Mouse (Mus musculus) adrenal gland, adult 8-10 months (tissue): ENCODE measurements around the gene Pdlim5. TPM values are rescaled to one million over a fixed set of nuclear protein-coding genes. Genes with fewer than 3 reads are reported as not detected.

Experiments
- DNase-seq: peaks from one replicate; pipeline ENCODE4 v3.0.0; 2022
- total RNA-seq, 4 experiments: library from RNA; stranded (reverse); gene quantifications; 2 replicates each; pipeline ENCODE4 v1.2.4; 2022

The Pdlim5 gene
- total RNA-seq, 4 experiments from 2014 or later: 40.7 to 88.6 (median 54.4) TPM

DNA sequence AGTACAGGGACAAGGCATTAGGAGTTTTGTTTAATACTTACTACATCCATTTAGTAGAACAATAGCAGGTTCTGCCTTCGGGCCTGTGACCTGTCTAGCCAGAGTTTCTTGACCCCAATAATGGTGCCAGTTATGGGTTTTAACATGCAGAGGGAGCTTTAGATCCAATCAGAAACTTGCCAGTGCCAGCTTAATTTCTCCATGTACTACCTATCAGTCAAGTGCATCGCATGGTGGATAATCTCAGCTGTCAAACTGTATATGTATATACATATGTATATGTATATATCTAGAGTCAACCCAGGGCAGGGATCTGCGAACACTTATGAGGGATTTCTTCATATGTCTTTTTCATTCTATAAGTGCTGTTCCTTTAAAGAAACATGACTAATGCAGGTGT lies 61.0 kb downstream of the Pdlim5 start:
- no peak for DNase-seq

DNA sequence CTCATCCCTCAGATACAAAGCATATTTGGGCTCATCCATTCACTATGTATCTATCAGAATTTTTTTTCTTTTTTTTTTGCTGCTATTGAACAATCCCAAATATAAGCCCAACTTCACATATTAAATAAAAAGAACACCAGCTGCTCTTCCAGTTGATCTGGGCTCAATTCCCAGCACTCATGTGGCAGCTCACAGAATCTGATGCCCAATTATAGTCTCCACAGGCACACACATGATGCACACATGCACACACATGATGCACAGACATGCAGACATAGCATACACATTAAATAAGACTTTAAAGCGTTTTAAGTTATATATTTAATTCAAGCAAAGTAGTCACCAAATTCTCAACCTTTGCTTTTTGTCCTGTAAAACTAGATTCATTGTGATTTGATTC lies 62.0 kb downstream of the Pdlim5 start:
- no peak for DNase-seq

DNA sequence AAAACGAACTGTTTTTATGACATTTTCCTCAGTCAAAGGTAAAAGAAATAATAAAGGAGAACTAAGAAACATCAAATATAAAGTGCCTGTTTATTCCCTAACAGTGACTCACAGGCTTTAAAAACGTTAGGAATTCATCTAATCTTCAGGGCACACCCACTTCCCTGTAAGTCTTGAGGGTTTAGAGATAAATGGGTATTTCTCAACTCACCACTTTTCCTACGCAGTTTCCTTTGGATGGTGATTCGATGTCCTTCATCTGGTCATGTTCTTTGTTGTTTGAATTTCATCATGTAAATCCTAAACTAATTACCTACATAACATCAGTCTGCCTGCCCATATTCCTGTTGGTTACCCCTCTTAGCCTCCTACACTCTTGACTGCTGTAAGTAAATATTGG lies 62.8 kb downstream of the Pdlim5 start:
- no peak for DNase-seq

DNA sequence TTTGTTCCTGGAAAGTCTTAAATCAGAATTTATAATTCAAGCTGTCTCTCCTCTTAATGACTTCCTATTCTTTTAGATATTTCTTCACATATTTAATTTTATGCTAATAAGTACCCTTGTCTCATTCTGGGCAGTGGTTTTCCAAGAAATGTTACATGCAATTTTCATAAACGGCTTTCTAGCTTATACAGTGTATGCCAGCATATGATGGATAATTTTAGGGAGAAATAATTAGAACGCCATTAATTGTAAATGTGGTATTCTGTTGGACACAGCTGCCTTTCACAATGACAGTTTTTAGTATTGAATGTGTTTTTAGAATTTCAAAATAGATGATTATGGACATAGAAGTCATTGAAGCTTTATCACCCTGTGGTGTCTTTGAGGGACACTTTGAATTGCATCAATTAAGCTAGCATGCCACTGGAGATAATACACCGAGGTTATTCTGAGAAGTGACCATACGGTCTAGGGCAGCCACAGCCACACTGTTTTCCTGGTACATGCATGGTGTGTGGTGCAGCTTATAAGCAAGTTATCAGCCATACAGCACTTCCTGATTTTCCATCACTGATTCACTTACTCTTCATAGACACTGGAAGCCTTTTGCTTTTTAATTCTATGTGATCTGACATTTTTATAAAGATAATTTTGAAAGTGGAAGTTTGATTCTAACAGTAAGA lies 63.5 kb downstream of the Pdlim5 start:
- DNase-seq: no peak

DNA sequence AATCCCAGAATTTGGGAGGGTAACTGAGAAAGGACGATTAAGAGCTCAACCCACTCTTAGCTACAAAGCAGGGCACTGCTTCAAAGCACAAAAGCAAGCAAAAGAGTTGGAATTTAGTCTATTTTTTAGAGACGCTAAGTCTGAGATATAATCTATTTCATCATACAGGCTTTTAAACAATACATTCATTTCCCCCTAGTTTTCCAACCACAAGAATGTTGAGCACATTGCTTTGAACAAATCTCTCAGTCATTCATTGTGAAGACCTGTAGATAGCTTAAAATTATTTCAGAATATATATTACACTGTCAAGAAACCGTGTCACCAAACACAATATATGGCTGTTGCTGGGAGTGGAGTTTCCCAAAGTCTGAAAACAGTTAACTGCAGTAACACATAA lies 65.1 kb downstream of the Pdlim5 start:
- no peak for DNase-seq

DNA sequence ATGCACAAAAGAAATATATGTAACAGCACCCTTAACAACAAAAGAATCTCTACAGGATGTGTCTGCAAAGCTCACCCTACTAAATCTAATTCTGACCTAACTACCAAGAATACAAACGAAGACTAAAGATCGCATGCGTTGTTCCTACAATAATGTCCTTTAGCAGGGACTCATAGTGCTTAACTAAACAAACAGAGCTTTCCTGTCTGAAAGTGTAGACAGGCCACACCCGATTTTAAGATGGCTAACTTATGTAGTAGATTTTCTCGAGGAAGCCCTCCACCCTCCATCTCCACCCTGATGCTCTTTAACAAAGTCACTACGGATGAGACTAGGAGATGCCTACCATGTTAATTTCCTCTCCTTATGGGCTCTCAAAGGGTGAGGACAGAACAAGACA lies 71.9 kb downstream of the Pdlim5 start:
- no peak for DNase-seq

DNA sequence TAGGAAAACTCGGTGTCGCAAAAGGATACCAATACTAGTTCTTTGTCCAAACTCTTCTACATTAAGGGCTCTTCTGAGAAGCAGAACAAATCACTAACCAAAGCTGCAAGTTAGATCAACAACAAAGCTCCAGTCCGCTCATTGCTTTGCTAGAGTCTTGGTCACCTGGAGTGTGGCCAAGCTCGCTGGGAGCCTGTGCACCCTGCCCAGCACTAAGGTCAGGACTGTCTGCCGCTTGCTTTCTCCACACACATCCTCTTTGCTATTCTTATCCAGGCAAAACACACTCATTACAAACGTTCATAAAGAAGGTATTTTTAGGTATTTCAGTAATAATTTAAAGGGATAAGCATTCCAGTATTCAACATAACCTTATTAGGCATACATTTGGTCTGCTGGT lies 73.6 kb downstream of the Pdlim5 start:
- DNase-seq: peak; percentile 58

DNA sequence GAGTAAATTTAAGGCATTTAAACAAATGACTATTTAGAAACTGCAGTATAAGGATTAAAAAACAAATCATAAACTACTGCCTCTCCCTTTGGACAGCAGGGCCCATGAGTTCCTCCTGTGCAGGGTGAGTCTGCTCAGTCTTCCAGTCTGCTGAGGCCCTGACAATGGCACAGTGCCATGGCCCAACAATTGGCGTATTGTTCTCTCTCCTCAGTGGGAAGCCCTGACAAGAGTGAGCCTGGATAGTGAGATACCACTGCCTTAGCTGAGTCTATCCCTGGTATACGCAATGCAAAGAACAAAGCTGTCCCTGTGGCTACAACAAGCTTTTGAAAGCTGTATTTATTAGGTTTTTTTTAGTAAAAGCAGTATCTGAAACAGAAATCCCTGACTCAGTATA lies 77.3 kb downstream of the Pdlim5 start:
- DNase-seq: no peak

DNA sequence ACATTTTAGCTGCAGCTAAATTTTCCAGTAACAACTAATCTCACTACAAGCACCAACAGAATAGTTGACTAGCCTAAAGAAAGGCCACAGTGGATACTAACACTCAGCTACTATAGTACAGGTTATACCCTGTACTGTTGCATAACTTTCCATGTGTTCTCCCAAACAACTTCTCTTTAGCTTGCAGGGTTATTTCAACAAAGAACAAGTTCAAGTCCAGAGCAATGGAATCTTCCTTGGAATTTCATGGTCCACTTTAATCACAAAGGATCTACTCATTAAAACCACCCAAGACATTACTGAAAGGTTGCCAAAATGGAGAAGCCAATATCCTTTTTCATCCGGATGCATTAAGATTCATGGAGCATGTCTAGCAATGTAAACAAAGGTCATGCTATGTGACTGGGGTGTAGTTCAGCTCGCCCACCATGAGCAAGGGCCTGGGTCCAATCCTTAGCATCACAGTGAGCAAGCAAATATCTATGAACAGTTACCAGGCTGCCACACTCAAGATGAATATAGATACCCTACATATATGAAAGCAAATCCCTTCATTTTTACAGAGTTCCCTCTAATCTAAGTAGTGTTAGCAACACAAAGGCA lies 79.3 kb downstream of the Pdlim5 start:
- DNase-seq: no peak

DNA sequence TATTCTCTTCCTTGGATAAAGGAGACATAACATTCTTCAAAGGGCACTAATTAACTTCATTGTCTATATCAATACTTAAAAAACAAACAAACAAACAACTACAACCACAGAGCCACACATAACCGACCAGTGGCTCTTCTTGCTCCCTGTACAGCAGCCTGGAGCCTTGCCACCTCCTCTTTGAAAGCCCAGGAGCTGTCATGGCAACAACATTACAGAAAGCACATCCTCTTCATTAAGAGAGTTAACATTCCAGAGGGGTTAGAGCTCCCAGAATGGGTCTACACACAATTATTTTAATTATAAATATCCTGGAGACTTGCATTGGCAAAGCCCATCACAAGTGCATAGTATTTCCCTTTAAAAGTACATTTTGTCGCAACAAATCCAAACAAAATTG lies 84.4 kb downstream of the Pdlim5 start:
- no peak for DNase-seq

DNA sequence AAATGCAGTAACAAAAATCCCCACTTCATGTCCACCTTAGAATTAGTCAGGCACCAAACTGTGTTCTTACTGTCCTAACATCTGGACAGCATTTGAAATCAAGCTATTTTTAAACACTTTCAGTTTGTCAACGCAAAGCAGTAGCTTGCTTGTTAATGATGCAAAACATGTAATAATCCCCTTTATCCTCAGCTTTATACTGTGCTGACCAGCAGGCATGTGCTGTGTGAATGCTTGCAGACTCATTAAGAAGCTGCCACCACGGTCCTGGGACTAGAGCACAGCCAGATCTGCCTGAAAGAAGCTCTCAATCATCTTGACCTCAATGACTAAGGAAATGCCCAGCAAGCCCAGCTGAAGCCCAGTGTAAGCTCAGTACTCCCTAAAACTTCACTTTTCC lies 85.0 kb downstream of the Pdlim5 start:
- no peak for DNase-seq

DNA sequence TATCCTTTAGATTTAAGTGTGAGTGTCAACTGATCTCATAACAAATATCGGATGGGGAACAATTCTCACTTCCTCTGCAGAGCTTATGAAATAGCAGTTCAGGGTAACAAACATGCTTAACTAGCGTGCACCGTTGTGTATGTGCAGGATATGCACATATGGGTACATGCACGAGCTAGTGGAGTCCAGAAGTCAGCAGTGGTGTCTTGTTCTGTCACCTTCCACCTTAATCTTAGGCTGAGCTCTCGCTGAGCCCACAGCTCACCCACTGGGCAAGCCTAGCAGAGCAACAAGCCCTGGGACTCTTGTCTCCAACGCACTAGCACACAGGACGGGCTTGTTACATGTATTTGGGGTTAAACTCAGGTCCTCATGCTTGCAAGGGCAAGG lies 100.2 kb downstream of the Pdlim5 start:
- no peak for DNase-seq

DNA sequence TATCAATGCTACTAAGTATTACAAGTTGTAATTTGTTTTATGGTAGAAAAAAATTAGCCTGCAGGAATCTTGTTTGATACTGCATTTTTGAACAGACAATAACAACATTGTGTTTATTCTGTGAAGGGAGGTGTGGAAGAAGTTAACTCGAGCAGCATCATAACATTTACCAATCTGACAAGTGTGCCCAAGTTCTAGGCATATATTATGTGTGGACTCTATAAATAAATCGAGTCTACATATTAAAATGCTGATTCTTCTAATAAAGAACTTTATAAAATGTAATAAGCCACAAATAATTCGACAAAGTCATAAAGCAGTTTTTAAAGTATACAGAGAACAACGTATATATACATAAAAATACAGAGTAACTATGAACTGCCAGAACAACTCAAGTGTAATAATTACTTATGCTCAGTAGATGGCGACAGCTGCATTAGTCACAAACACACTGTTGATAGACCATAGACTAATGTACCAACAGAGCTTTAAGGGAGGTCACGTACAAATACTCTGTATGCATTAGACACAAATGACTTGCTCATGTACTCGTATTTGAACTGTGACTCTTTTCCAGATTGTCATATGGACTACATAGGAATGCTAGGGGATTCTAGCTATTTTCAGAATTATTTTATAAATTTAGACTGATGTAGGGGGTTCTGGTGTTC lies 100.7 kb downstream of the Pdlim5 start:
- no peak for DNase-seq

DNA sequence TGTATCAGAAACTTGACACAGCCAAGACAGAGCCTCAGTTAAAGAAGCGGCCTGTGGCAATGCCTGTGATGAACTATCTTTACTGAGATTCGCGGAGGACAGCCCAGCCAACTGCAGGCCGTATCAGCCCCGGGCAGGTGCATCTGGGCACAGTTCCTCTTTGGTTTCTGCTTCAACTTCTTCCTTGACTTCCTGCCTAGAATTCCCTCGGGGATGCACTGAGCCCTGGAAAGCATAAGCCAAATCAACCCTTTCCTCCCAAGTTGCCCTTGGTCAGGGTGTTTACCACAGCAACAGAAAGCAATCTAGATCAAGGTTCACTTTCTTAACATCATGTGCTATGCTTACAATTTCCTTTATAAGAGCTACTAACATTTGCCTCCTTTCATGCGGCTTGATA lies 101.9 kb downstream of the Pdlim5 start:
- DNase-seq: no peak

DNA sequence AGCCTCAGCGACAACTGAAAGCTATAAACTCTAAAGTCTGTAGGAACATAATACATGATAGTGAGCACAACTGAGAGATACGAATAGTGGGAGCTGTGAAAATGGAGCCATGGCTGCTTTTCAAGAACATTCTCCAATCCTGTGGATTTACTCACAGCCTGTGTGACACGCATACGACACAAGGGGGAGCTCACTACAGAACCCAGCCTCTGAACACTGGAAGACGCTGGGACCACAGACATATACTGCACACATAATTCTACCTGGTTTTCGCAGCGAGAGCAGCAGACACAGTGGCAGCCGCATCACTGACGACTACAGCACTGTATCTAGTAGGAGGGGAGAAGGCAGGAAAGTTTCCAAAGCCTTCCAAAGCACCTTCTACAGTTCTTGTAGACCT lies 112.8 kb downstream of the Pdlim5 start:
- peak; percentile 32 for DNase-seq

DNA sequence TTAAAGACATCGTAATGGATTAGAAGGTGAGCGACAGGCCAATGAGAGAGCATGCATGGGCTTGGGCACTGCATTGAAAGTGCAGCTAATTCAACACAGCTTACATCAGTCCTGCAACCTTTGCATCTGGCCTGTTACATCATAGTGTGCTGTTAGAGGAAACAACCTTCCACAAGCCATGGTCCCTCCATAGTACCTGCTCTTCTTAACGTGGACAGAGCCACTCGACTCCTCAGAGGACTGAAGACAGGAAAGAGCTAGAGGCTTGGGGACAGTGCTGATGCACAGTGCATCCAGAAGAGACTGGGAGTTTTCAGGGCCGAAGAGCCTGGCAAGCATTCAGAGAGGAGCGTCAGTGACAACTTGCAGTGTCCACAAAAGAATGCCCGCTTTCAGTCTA lies 113.8 kb downstream of the Pdlim5 start:
- DNase-seq: no peak

DNA sequence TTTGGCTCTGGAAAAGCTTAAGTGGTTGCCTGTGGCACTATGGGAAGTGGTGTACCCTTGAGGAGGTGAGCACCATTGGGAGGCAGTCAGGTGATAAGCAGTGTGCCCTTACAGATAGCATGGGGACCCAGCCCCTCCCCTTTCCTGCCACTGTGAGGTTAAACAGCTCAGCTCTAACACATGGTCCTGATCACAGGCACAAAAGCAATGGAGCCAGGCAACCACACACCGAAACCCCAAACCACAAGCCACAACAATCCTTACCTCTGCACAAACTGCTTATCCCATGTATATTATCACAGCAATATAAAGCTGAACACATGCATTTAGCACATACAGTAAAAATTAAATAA lies 114.4 kb downstream of the Pdlim5 start:
- no peak for DNase-seq

DNA sequence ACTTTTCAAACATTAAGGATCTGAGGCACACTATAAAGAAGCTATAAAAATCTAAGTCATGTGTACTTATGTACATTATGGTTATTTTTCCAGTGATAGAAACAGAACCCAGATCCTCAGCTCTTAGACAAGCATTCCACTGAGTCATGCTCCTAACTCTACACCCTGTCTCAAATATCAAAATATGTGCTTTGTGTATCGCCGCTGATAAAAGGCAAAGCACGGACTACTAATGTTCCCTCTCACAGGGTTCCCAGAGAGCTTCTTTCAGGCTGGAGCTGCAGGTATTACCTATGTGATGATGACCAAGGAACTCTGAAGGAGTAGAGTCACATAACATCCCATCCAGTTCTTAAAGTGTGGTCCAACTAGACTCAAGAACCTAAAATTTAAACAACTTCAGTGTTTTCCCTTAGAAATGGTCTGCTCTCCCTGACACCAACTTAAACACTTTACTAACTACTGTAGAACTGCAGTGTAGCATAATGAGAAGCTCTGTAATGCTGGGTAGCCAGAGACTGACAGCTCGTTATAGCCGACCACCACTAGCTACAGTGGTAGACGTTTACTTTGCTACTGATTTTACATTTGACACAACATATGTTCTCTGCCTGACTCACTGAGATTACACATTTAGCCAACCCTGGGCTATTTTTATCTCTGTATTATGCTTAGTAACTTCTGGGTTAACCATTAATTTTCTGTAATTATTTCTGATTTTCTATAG lies 115.0 kb downstream of the Pdlim5 start:
- DNase-seq: no peak

DNA sequence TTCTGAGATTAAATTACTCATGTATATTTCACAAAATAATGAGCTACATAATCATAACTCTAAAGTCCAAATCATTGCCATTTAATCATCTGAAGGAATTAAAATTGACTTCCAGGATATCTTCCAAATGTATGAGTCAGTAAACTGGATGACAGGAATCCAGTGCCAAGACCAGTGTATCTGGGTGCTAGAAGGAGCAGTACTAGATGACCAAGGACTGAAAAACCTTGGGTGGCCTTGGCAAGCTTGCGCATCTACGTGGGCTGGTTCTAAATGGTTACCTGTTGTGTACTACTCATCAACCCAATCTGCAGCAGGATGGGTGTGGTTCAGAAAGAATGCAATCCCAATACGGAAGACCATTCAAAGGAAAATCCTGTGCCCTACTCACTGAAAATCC lies 116.5 kb downstream of the Pdlim5 start:
- peak; percentile 9 for DNase-seq

DNA sequence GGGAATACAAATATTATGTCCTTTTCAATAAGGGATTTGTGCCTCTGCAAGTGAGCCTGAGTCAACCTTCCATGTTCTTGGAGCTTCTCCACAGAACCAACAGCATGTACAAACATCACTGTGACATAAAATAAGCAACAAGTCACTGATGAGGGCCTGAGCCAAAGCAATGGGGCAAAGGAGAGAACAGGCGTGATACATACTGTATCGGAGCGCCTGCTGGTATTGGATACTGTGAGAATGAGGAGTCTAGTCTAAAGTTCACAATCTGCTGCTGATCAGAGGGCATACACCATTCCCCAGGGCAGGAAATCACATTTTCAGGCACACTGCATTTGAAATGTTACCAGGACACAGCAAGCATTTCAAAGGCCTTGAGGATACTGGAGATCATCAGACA lies 119.0 kb downstream of the Pdlim5 start:
- DNase-seq: no peak

DNA sequence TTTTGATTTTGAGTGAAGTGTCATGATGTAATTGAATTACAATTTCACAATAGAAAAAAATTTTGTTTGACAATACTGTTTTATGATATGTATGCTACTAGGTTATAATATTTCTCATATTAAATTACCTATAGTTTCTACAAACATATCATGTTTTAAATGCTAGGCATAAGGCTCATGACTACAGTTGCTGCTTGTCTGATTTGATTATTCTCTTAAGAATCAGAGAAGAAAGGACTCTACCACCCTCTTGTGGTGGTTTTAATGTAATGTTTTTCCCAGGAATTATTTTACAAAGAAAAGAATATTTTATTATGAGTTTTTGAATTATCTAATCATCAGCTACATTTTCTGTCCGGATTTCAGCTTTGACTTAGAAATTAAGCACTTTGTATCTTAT lies 120.5 kb downstream of the Pdlim5 start:
- no peak for DNase-seq

DNA sequence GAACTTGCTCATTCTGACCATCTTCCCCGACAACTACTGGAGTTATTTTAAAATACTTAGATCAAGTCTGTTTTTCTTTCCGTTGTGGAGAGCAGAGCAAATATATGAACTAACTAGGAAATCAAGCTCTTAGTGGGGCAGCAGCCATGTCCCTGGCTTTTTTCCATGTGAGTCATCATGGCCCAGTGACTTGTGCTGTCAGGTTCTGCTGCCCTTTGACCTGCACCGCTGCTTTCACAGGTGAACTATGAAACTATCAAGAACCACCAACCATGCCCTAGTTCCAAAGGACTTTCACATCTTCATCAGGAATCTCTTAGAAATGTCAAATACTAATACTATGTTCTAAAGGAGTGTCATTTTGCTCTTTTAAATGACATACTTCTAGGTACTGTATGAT lies 121.0 kb downstream of the Pdlim5 start:
- DNase-seq: no peak

DNA sequence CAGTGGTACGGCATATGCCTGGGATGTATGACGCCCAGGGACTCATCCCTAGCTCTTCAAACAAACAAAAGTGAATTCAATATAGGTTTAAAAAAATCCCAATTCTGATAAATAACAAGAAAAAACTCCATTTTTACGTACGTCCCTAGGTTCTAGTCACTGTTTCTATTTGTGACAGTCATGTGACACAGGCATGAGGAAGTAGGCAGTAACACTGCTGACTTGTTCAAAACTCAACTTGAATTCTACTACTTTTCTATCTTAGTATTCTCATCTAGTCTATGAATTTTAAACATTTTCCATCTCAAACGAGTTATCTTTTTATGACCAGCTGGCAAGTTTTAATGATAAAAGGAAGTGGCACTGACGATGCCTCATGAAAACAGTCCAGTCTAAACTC lies 122.2 kb downstream of the Pdlim5 start:
- no peak for DNase-seq

DNA sequence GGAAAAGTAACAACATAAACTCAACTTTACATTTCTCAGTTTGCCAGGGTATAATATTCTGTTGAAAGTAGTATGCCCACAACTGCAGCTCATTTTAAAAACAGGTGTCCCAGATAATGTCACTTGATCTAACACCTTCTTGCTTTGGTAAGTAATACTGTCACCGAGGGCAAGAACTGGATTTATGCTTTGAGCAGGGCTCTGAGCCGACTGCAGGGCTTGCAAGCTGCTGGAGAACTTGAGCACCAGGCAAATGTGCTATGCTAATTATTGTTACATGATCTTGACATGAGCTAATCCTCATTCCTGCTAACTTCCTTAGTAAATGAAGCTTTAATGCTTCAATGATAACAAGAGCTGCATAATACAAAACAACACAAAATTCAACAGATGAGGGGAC lies 139.1 kb downstream of the Pdlim5 start:
- DNase-seq: no peak
